ENCODE assay signal across 12 mouse cellular contexts in the genomic region with DNA sequence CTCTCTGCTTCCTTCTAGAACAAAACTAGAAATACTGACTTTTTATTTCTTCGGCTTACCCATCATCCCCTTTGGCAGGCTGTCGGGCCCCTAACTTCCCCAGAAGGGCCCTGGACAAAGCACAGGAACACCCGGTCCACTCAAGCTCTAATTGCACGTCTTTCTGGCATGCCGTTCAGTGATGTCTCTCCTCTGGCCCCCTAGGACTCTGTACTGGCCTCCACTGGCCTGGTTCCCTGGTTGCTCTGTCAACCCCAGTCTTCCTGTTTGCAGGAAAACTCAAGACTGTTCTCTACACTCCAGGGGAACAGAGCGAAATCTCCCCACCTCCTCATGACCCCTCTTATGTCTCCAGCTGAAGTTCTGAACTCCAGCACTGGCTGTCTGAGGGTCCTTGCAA. TPM values are rescaled to one million over a fixed set of nuclear protein-coding genes. Genes with fewer than 3 reads are reported as not detected.
DNase-seq lines count a peak whose midpoint lies in the region; ATAC-seq and TF ChIP-seq lines count a peak whose summit lies in the region.
"Had no signal": no experiment of that assay in that cellular context is flagged by ENCODE, and none has a peak within 500 bp of the region (broad histone marks: within the 10 kb centered on the region; RNA-seq: fewer than 3 reads in every experiment).

No protein-coding gene starts in this region.

- peak overlapping the region; percentile 22; the same call in 1 of the 2 replicates for H3K4me2 ChIP-seq in forebrain, embryonic 12.5 days
- H3K4me2 ChIP-seq in hindbrain, embryonic 11.5 days (replicated peaks; ENCODE audit: low read depth, low read length), result no peak overlapping the region
- peak overlapping the region; percentile 63; the same call in 1 of the 2 replicates for H3K4me2 ChIP-seq in midbrain, embryonic 16.5 days (ENCODE audit: low read length)

- WGBS in forebrain, embryonic 12.5 days, result 22% methylated on average over 6 of the region's 6 CpGs
- WGBS in hindbrain, embryonic 11.5 days, result 25% methylated on average over 6 of the region's 6 CpGs
- WGBS in midbrain, embryonic 16.5 days, result 22% methylated on average over 6 of the region's 6 CpGs

- H3K4me3 ChIP-seq in layer of hippocampus, adult 2 months, result no peak overlapping the region
- H3K4me3 ChIP-seq in forebrain, embryonic 12.5 days (replicated peaks), result no peak overlapping the region
- H3K4me3 ChIP-seq in hindbrain, embryonic 11.5 days (ENCODE audit: low read depth, low read length), result no peak overlapping the region
- no peak overlapping the region for H3K4me3 ChIP-seq in midbrain, embryonic 16.5 days (ENCODE audit: low read depth, low read length)

- DNase-seq in layer of hippocampus, adult 2 months (ENCODE audit: low spot score in 2 of 2), result no peak
- DNase-seq in layer of hippocampus, postnatal 14 days (ENCODE audit: low spot score in 2 of 2), result no peak
- DNase-seq in hindbrain, embryonic 11.5 days (ENCODE audit: low spot score), result peak; percentile 29
- no peak for DNase-seq in layer of hippocampus, adult 9-10 months (ENCODE audit: low spot score)
- DNase-seq in testis, postnatal 14 days (ENCODE audit: low spot score), result no peak
- DNase-seq: right cerebral cortex, postnatal 4 days had no signal

- no peak for TF ChIP-seq CTCF in layer of hippocampus, adult 2 months (conservative IDR thresholded peaks at IDR 0.05)

- peaks cover 63% of the 10 kb centered on the region for H3K4me1 ChIP-seq in forebrain, embryonic 12.5 days
- peaks cover 16% of the 10 kb centered on the region; the same call in 1 of the 2 replicates for H3K4me1 ChIP-seq in hindbrain, embryonic 11.5 days (replicated peaks; ENCODE audit: control insufficient read depth, insufficient read depth, low read length)
- H3K4me1 ChIP-seq in midbrain, embryonic 16.5 days (ENCODE audit: control insufficient read depth, insufficient read depth, low read length), result peaks cover 32% of the 10 kb centered on the region

- H3K27me3 ChIP-seq in forebrain, embryonic 12.5 days, result no peaks in the 10 kb centered on the region
- H3K27me3 ChIP-seq in hindbrain, embryonic 11.5 days (ENCODE audit: control insufficient read depth, insufficient read depth, low read length), result no peaks in the 10 kb centered on the region
- H3K27me3 ChIP-seq in midbrain, embryonic 16.5 days (ENCODE audit: control insufficient read depth, insufficient read depth, low read depth, low read length), result no peaks in the 10 kb centered on the region

- peak overlapping the region; percentile 95 for H3K27ac ChIP-seq in layer of hippocampus, adult 2 months
- peak overlapping the region; percentile 93 for H3K27ac ChIP-seq in forebrain, embryonic 12.5 days
- peak overlapping the region; percentile 84; the same call in 1 of the 2 replicates for H3K27ac ChIP-seq in hindbrain, embryonic 11.5 days (ENCODE audit: low read depth, low read length)
- H3K27ac ChIP-seq in midbrain, embryonic 16.5 days (ENCODE audit: low read length), result peak overlapping the region; percentile 39
- H3K27ac ChIP-seq: macrophage had no signal

- ATAC-seq in forebrain, embryonic 12.5 days (ENCODE audit: low FRiP score), result no peak
- no peak for ATAC-seq in hindbrain, embryonic 11.5 days (ENCODE audit: low FRiP score)
- ATAC-seq in midbrain, embryonic 16.5 days, result no peak; the same call in 1 of the 2 replicates
- ATAC-seq in cerebellum, adult (ENCODE audit: insufficient number of reproducible peaks, low FRiP score, low TSS enrichment), result no peak

- H3K36me3 ChIP-seq in forebrain, embryonic 12.5 days (replicated peaks), result no peaks in the 10 kb centered on the region
- no peaks in the 10 kb centered on the region for H3K36me3 ChIP-seq in hindbrain, embryonic 11.5 days (ENCODE audit: control insufficient read depth, insufficient read depth, low read length)
- no peaks in the 10 kb centered on the region for H3K36me3 ChIP-seq in midbrain, embryonic 16.5 days (ENCODE audit: control insufficient read depth, insufficient read depth, low read length)

- no peaks in the 10 kb centered on the region for H3K9me3 ChIP-seq in forebrain, embryonic 12.5 days
- H3K9me3 ChIP-seq in hindbrain, embryonic 11.5 days (ENCODE audit: control insufficient read depth, low read length), result no peaks in the 10 kb centered on the region
- no peaks in the 10 kb centered on the region for H3K9me3 ChIP-seq in midbrain, embryonic 16.5 days (replicated peaks; ENCODE audit: control insufficient read depth, low read length, poor library complexity, severe bottlenecking)

- 0 out of 2 replicates have a peak overlapping the region, but pooled peaks have one; percentile 13 for H3K9ac ChIP-seq in forebrain, embryonic 12.5 days
- H3K9ac ChIP-seq in hindbrain, embryonic 11.5 days (ENCODE audit: low read depth, low read length), result no peak overlapping the region
- H3K9ac ChIP-seq in midbrain, embryonic 16.5 days (ENCODE audit: low read depth, low read length), result no peak overlapping the region

RNA-seq across cellular contexts. Expression of a gene that starts 7.9 kb away (rescaled TPM):
- total RNA-seq in layer of hippocampus, adult 2 months (2021), result not detected
- not detected for total RNA-seq in layer of hippocampus, postnatal 14 days (2021)
- polyA plus RNA-seq in forebrain, embryonic 12.5 days (2016; fragmentation: Nextera tagmentation; extraction: Ambion mirVana), result 0.21 and 0.24 TPM in 2 replicates
- polyA plus RNA-seq in hindbrain, embryonic 11.5 days (2014; fragmentation: Nextera tagmentation; extraction: Ambion mirVana), result 0.15 TPM in 1 of 2 replicates, not detected in the other
- not detected in 2 replicates for polyA plus RNA-seq in midbrain, embryonic 16.5 days (2015; fragmentation: Nextera tagmentation; extraction: Ambion mirVana)
- total RNA-seq: adrenal gland, postnatal 4 days; MEL had no signal
- polyA plus RNA-seq: macrophage had no signal

RNA-seq across cellular contexts. Expression of a gene that starts 20.3 kb away (rescaled TPM):
- not detected for total RNA-seq in layer of hippocampus, adult 2 months (2021)
- total RNA-seq in layer of hippocampus, postnatal 14 days (2021), result not detected
- 0.24 TPM in 1 of 2 replicates, not detected in the other for polyA plus RNA-seq in forebrain, embryonic 12.5 days (2016; fragmentation: Nextera tagmentation; extraction: Ambion mirVana)
- polyA plus RNA-seq in hindbrain, embryonic 11.5 days (2014; fragmentation: Nextera tagmentation; extraction: Ambion mirVana), result 0.11 and 0.28 TPM in 2 replicates
- 0.90 and 0.91 TPM in 2 replicates for polyA plus RNA-seq in midbrain, embryonic 16.5 days (2015; fragmentation: Nextera tagmentation; extraction: Ambion mirVana)
- total RNA-seq: MEL had no signal
- polyA plus RNA-seq: macrophage had no signal

RNA-seq across cellular contexts. Expression of a gene that starts 50.6 kb away (rescaled TPM):
- total RNA-seq in layer of hippocampus, adult 2 months (2021), result not detected
- total RNA-seq in layer of hippocampus, postnatal 14 days (2021), result not detected
- 4.7 and 5.2 TPM in 2 replicates for polyA plus RNA-seq in forebrain, embryonic 12.5 days (2016; fragmentation: Nextera tagmentation; extraction: Ambion mirVana)
- 3.5 and 3.9 TPM in 2 replicates for polyA plus RNA-seq in hindbrain, embryonic 11.5 days (2014; fragmentation: Nextera tagmentation; extraction: Ambion mirVana)
- 1.0 and 1.4 TPM in 2 replicates for polyA plus RNA-seq in midbrain, embryonic 16.5 days (2015; fragmentation: Nextera tagmentation; extraction: Ambion mirVana)
- total RNA-seq: MEL had no signal
- polyA plus RNA-seq: macrophage had no signal

Comparison
In these comparisons a context has a peak if more than half of its experiments do, and no peak if none do; other contexts are left out.
1. H3K27ac ChIP-seq: peak in every context shown above with its lines; median percentile 95 in layer of hippocampus, adult 2 months; 93 in forebrain, embryonic 12.5 days; 84 in hindbrain, embryonic 11.5 days; 39 in midbrain, embryonic 16.5 days.